Mouse (Mus musculus) left cerebral cortex, adult 2 months (tissue): Measurements from ENCODE around the gene Acad8. TPM values are rescaled to one million over a fixed set of nuclear protein-coding genes. Genes with fewer than 3 reads are reported as not detected.

ENCODE experiments used
- DNase-seq, 2 experiments: peaks; one replicate each; pipeline ENCODE4 v3.0.0; 2021 to 2022; ENCODE audit warnings: low spot score in 2 of 2, mixed read lengths in 1 of 2; ENCODE audit errors: extremely low spot score in 1 of 2
- H3K27ac ChIP-seq: fragments of 200-600 bp; 2 replicates; pipeline ENCODE4 v1.8.1; 2022
- H3K4me3 ChIP-seq: fragments of 200-600 bp; 2 replicates; pipeline ENCODE4 v1.8.1; 2022
- CTCF ChIP-seq: fragments of 200-600 bp; IDR thresholded peaks from 2 replicates; pipeline ENCODE4 v1.8.1; 2022; ENCODE audit warnings: antibody characterized with exemption, mild to moderate bottlenecking, moderate library complexity
- intact Hi-C: fragments of 180-260 bp; cut with DNase I; formaldehyde crosslinking; loops from one replicate; pipeline ENCODE4 v1.15.1; 2025
- total RNA-seq, 2 experiments: library from RNA; stranded (reverse); gene quantifications; 2 replicates each; pipeline ENCODE4 v1.2.3; 2021

Gene Acad8
- total RNA-seq, 2 experiments from 2014 or later, result 32.2 to 32.4 TPM

- intact Hi-C loops, result no loop called here
- DNase-seq, result no peak
- Histone ChIP-seq H3K27ac (no peak overlapping the region), H3K4me3 (no peak overlapping the region)
- no peak for TF ChIP-seq CTCF
These were observed 51.6 kb downstream of the Acad8 start for GRCm38 (mm10) chr9:26947790-26948189.

GRCm38 (mm10) chr9:26924146-26924545 is 75.2 kb downstream of the Acad8 start:
- H3K27ac ChIP-seq, result no peak overlapping the region
- no peak for TF ChIP-seq CTCF
- no peak overlapping the region for H3K4me3 ChIP-seq
- no peak for DNase-seq
- intact Hi-C loops, result no loop called here

Other genes with a start within 250 kb of the Acad8 start
- under 1 TPM in 1 of 2 experiments, not detected in 1; 0.23 TPM for gene Glb1l2, start 193.1 kb downstream of the Acad8 start, total RNA-seq
- gene Glb1l3, start 138.7 kb downstream of the Acad8 start, total RNA-seq, result not detected
- gene Gm1110, start 76.5 kb downstream of the Acad8 start, total RNA-seq, result not detected
- 10 to 100 TPM; 54.1 to 58.4 TPM for gene Thyn1, start 144 bp upstream of the Acad8 start, total RNA-seq
- gene Vps26b, start 30.5 kb upstream of the Acad8 start, total RNA-seq, result 100 to 1,000 TPM in 1 of 2 experiments, 10 to 100 TPM in 1; 92.9 to 101 TPM
- gene Ncapd3, start 30.6 kb upstream of the Acad8 start, total RNA-seq, result 10 to 100 TPM; 16.1 to 18.1 TPM
- 10 to 100 TPM; 32.6 TPM for gene Jam3, start 155.9 kb upstream of the Acad8 start, total RNA-seq